Mouse (Mus musculus) erythroid progenitor cell, adult 5-6 weeks (primary cell): ENCODE measurements around the gene Fancc. TPM values are rescaled to one million over a fixed set of nuclear protein-coding genes. Genes with fewer than 3 reads are reported as not detected.
A peak's percentile ranks its signal among the peaks of the same experiment; 100 is the strongest.
"Not testable (repeated sequence)": the region's sequence is repeated elsewhere in the genome, so short reads cannot be mapped to it uniquely, and the experiment has no call there.

Experiments
- ATAC-seq: replicated peaks from 2 replicates; pipeline ENCODE4 v1.8.0; 2016; ENCODE audit warnings: moderate number of reproducible peaks, mild to moderate bottlenecking, moderate TSS enrichment, inconsistent platforms; ENCODE audit not compliant: poor library complexity, low FRiP score, severe bottlenecking
- total RNA-seq, 2 experiments: library from RNA; stranded (forward) in 1 of 2; stranded (reverse) in 1 of 2; fragments of 150-400 nt in 1 of 2; fragments of 186-747, 209-891 nt in 1 of 2; gene quantifications; 2 replicates each; pipeline versions ENCODE4 v1.2.3 to v1.2.4; 2015 to 2017; ENCODE audit warnings: low replicate concordance in 2 of 2

Fancc gene
- total RNA-seq, 2 experiments from 2014 or later = 21.4 to 24.1 TPM

- ATAC-seq = no peak
These were observed 135.3 kb downstream of the Fancc start for GRCm38 (mm10) chr13:63361755-63362154.

- ATAC-seq = no peak
These were observed 136.8 kb downstream of the Fancc start for GRCm38 (mm10) chr13:63360111-63360885.

GRCm38 (mm10) chr13:63359393-63359792 lies 137.7 kb downstream of the Fancc start:
- ATAC-seq = no peak

- 0 out of 2 replicates have a peak, but pooled peaks have one; percentile 57 for ATAC-seq
These were observed 140.5 kb downstream of the Fancc start for GRCm38 (mm10) chr13:63356558-63356957.

GRCm38 (mm10) chr13:63356101-63356500 lies 141.0 kb downstream of the Fancc start:
- no peak for ATAC-seq

- ATAC-seq = not testable (repeated sequence)
These were observed 143.8 kb downstream of the Fancc start for GRCm38 (mm10) chr13:63353312-63353711.

GRCm38 (mm10) chr13:63350076-63350475 lies 147.0 kb downstream of the Fancc start:
- no peak for ATAC-seq

GRCm38 (mm10) chr13:63347639-63348038 lies 149.4 kb downstream of the Fancc start:
- ATAC-seq = no peak

- ATAC-seq = no peak
These were observed 151.4 kb downstream of the Fancc start for GRCm38 (mm10) chr13:63345476-63346225.

GRCm38 (mm10) chr13:63344481-63344880 lies 152.6 kb downstream of the Fancc start:
- no peak for ATAC-seq

GRCm38 (mm10) chr13:63342781-63343180 lies 154.3 kb downstream of the Fancc start:
- no peak for ATAC-seq

GRCm38 (mm10) chr13:63339946-63340345 lies 157.1 kb downstream of the Fancc start:
- ATAC-seq = no peak

- ATAC-seq = no peak
These were observed 159.7 kb downstream of the Fancc start for GRCm38 (mm10) chr13:63337239-63337960.

GRCm38 (mm10) chr13:63336335-63336734 lies 160.7 kb downstream of the Fancc start:
- ATAC-seq = no peak

GRCm38 (mm10) chr13:63335421-63336134 lies 161.5 kb downstream of the Fancc start:
- ATAC-seq = peak; percentile 64; the same call in 1 of the 2 replicates

GRCm38 (mm10) chr13:63332576-63333300 lies 164.3 kb downstream of the Fancc start:
- ATAC-seq = peak; percentile 58; the same call in 1 of the 2 replicates

- ATAC-seq = no peak
These were observed 165.7 kb downstream of the Fancc start for GRCm38 (mm10) chr13:63331379-63331778.

GRCm38 (mm10) chr13:63330236-63330860 lies 166.7 kb downstream of the Fancc start:
- ATAC-seq = no peak

GRCm38 (mm10) chr13:63326015-63326414 lies 171.1 kb downstream of the Fancc start:
- no peak for ATAC-seq
